Mouse (Mus musculus): ENCODE results near the gene Iffo1.

GRCm38 (mm10) chr6:125155262-125155661, 10.2 kb downstream of the Iffo1 start:
- no peak for TF ChIP-seq CTCF (IDR thresholded peaks at IDR 0.05; ENCODE audit: control insufficient read depth, insufficient read depth, insufficient replicate concordance, low read depth, low read length)
- TF ChIP-seq POLR2A (IDR thresholded peaks at IDR 0.05; ENCODE audit: control insufficient read depth, low read depth, low read length), result no peak

Measured in testis, adult 2 months (tissue).